Comparison of ENCODE assay signal across 12 mouse cellular contexts in genomic region chr10:122933053-122933838, GRCm38 (mm10).
DNase-seq lines count a peak whose midpoint lies in the region; ATAC-seq and TF ChIP-seq lines count a peak whose summit lies in the region.
"Had no signal": no experiment of that assay in that cellular context is flagged by ENCODE, and none has a peak within 500 bp of the region (broad histone marks: within the 10 kb centered on the region; RNA-seq: fewer than 3 reads in every experiment).

No protein-coding gene starts in this region.

- no peak for TF ChIP-seq CTCF in gastrocnemius, adult 2 months (IDR thresholded peaks at IDR 0.05)

- no peaks in the 10 kb centered on the region for H3K36me3 ChIP-seq in neural tube, embryonic 13.5 days
- no peaks in the 10 kb centered on the region for H3K36me3 ChIP-seq in liver, embryonic 13.5 days

- no peak overlapping the region for H3K4me3 ChIP-seq in gastrocnemius, adult 2 months
- H3K4me3 ChIP-seq in neural tube, embryonic 13.5 days: no peak overlapping the region
- H3K4me3 ChIP-seq in liver, embryonic 13.5 days (replicated peaks): no peak overlapping the region
- H3K4me3 ChIP-seq: erythroblast, embryonic 14.5 days had no signal

- ATAC-seq in neural tube, embryonic 13.5 days (ENCODE audit: low read depth): no peak
- 0 out of 2 replicates have a peak, but pooled peaks have one; percentile 32 for ATAC-seq in liver, embryonic 13.5 days (ENCODE audit: low read depth)
- ATAC-seq: CD4-positive, CD25-positive, alpha-beta regulatory T cell, adult 4 months; inflammation-experienced regulatory T-cells, adult 6 months had no signal

- peak; percentile 26 for DNase-seq in gastrocnemius, adult 2 months
- DNase-seq in gastrocnemius, adult 8-10 months (ENCODE audit: low spot score in 2 of 2): no peak
- DNase-seq in neural tube, embryonic 10.5 days (ENCODE audit: extremely low spot score, low spot score): no peak
- no peak for DNase-seq in liver, embryonic 13.5 days
- no peak for DNase-seq in cerebellum, adult 8-10 months
- DNase-seq in urinary bladder, postnatal 36 days (ENCODE audit: low spot score in 2 of 2): no peak
- no peak for DNase-seq in ovary, postnatal 36 days (ENCODE audit: low spot score)
- DNase-seq: thymus, postnatal 36 days had no signal

- H3K4me2 ChIP-seq in neural tube, embryonic 13.5 days: no peak overlapping the region
- H3K4me2 ChIP-seq in liver, embryonic 13.5 days: no peak overlapping the region

- 88% methylated on average over 15 of the region's 15 CpGs for WGBS in neural tube, embryonic 13.5 days
- 28% methylated on average over 15 of the region's 15 CpGs for WGBS in liver, embryonic 13.5 days (ENCODE audit: insufficient replicate concordance)

- H3K9me3 ChIP-seq in neural tube, embryonic 13.5 days: no peaks in the 10 kb centered on the region
- H3K9me3 ChIP-seq in liver, embryonic 13.5 days (replicated peaks): no peaks in the 10 kb centered on the region

- H3K27ac ChIP-seq in gastrocnemius, adult 2 months: no peak overlapping the region
- H3K27ac ChIP-seq in neural tube, embryonic 13.5 days (replicated peaks): peak overlapping the region; percentile 90
- no peak overlapping the region for H3K27ac ChIP-seq in liver, embryonic 13.5 days

- H3K9ac ChIP-seq in neural tube, embryonic 13.5 days: 0 out of 2 replicates have a peak overlapping the region, but pooled peaks have one; percentile 26
- no peak overlapping the region for H3K9ac ChIP-seq in liver, embryonic 13.5 days

- H3K4me1 ChIP-seq in neural tube, embryonic 13.5 days (replicated peaks): peaks cover 54% of the 10 kb centered on the region
- H3K4me1 ChIP-seq in liver, embryonic 13.5 days (replicated peaks): peaks cover 31% of the 10 kb centered on the region

- H3K27me3 ChIP-seq in neural tube, embryonic 13.5 days: no peaks in the 10 kb centered on the region
- H3K27me3 ChIP-seq in liver, embryonic 13.5 days: no peaks in the 10 kb centered on the region

- intact Hi-C loops in gastrocnemius, adult 2 months (cut with DNase I): no loop called here
